Mouse (Mus musculus) intestine, embryonic 16.5 days (tissue): ENCODE measurements around the gene Vmac. TPM values are rescaled to one million over a fixed set of nuclear protein-coding genes. Genes with fewer than 3 reads are reported as not detected.

Experiments used
- polyA plus RNA-seq: library from polyadenylated mRNA; unstranded; fragments of >200 nt; fragmentation: Nextera tagmentation; extraction: Ambion mirVana; gene quantifications from 2 replicates; pipeline ENCODE4 v1.2.1, GENCODE M21; 2015

Gene Vmac
- polyA plus RNA-seq, 1 experiment from 2014 or later = 16.6 TPM

Other genes starting within 250 kb of the Vmac start
- gene Ptprs, start 241.5 kb downstream of the Vmac start, polyA plus RNA-seq = 34.4 and 37.3 TPM in 2 replicates
- not detected in 2 replicates for gene Znrf4, start 205.6 kb downstream of the Vmac start, polyA plus RNA-seq
- gene Gm20219, start 163.6 kb downstream of the Vmac start, polyA plus RNA-seq = 0.98 and 1.4 TPM in 2 replicates
- gene Safb2, start 133.4 kb downstream of the Vmac start, polyA plus RNA-seq = 52.7 and 56.0 TPM in 2 replicates
- 68.6 and 76.2 TPM in 2 replicates for gene Safb, start 133.2 kb downstream of the Vmac start, polyA plus RNA-seq
- 316 and 336 TPM in 2 replicates for gene 2410015M20Rik, start 108.3 kb downstream of the Vmac start, polyA plus RNA-seq
- 1,705 and 1,833 TPM in 2 replicates for gene Rpl36, start 104.6 kb downstream of the Vmac start, polyA plus RNA-seq
- gene Lonp1, start 91.1 kb downstream of the Vmac start, polyA plus RNA-seq = 56.5 and 57.6 TPM in 2 replicates
- gene Catsperd, start 89.9 kb downstream of the Vmac start, polyA plus RNA-seq = 0.55 and 0.81 TPM in 2 replicates
- 66.5 and 72.8 TPM in 2 replicates for gene Ranbp3, start 44.7 kb downstream of the Vmac start, polyA plus RNA-seq
- 527 and 530 TPM in 2 replicates for gene Ndufa11, start 255 bp downstream of the Vmac start, polyA plus RNA-seq
- 7.0 and 7.9 TPM in 2 replicates for gene Nrtn, start 39.5 kb upstream of the Vmac start, polyA plus RNA-seq
- 37.6 and 40.0 TPM in 2 replicates for gene Dus3l, start 46.7 kb upstream of the Vmac start, polyA plus RNA-seq
- 0.84 and 1.6 TPM in 2 replicates for gene Prr22, start 52.2 kb upstream of the Vmac start, polyA plus RNA-seq
- 2.5 and 3.4 TPM in 2 replicates for gene Rfx2, start 113.0 kb upstream of the Vmac start, polyA plus RNA-seq
- not detected in 2 replicates for gene Acsbg2, start 156.4 kb upstream of the Vmac start, polyA plus RNA-seq
- 0.12 and 0.17 TPM in 2 replicates for gene 1700061G19Rik, start 157.5 kb upstream of the Vmac start, polyA plus RNA-seq
- gene Mllt1, start 217.4 kb upstream of the Vmac start, polyA plus RNA-seq = 22.6 and 26.2 TPM in 2 replicates